Mouse (Mus musculus) forebrain, embryonic 13.5 days (tissue): ENCODE measurements around the gene Rint1. TPM values are rescaled to one million over a fixed set of nuclear protein-coding genes. Genes with fewer than 3 reads are reported as not detected.

Experiments used
- ATAC-seq: fragments of 200-750 bp; cut with Nextera tagmentation; 2 replicates; pipeline ENCODE4 v1.8.0; 2017
- H3K27ac ChIP-seq: fragments of 300-500 bp; sonication (generic); 2 replicates; pipeline ENCODE4 v1.5.1; 2015; ENCODE audit warnings: inconsistent platforms, mild to moderate bottlenecking, moderate library complexity
- H3K27me3 ChIP-seq: fragments of 300-500 bp; sonication (generic); 2 replicates; pipeline ENCODE4 v1.6.1; 2015; ENCODE audit warnings: mild to moderate bottlenecking, inconsistent platforms
- H3K36me3 ChIP-seq: fragments of 300-500 bp; sonication (generic); 2 replicates; pipeline ENCODE4 v1.6.1; 2015; ENCODE audit warnings: mild to moderate bottlenecking, inconsistent platforms; ENCODE audit not compliant: poor library complexity, severe bottlenecking
- H3K4me1 ChIP-seq: fragments of 300-500 bp; sonication (generic); 2 replicates; pipeline ENCODE4 v1.6.1; 2015; ENCODE audit warnings: inconsistent platforms
- H3K4me2 ChIP-seq: fragments of 300-500 bp; sonication (generic); 2 replicates; pipeline ENCODE4 v1.6.1; 2015; ENCODE audit warnings: inconsistent platforms, mild to moderate bottlenecking, moderate library complexity
- H3K4me3 ChIP-seq: fragments of 300-500 bp; sonication (generic); 2 replicates; pipeline ENCODE4 v1.5.1; 2015; ENCODE audit warnings: mild to moderate bottlenecking, inconsistent platforms
- H3K9ac ChIP-seq: fragments of 300-500 bp; sonication (generic); 2 replicates; pipeline ENCODE4 v1.6.1; 2015; ENCODE audit warnings: mild to moderate bottlenecking, inconsistent platforms
- H3K9me3 ChIP-seq: fragments of 300-500 bp; sonication (generic); replicated peaks from 2 replicates; pipeline ENCODE4 v1.6.1; 2016; ENCODE audit warnings: inconsistent platforms
- WGBS: fragments of 180-500 bp; shearing (Covaris S2); methylation state at CpG from one replicate; pipeline ENCODE4 v1.1.7; 2015; 5-methylcytosine and 5-hydroxymethylcytosine counted together
- polyA plus RNA-seq: library from polyadenylated mRNA; unstranded; fragments of >200 nt; fragmentation: Nextera tagmentation; extraction: Ambion mirVana; gene quantifications from 2 replicates; pipeline ENCODE4 v1.2.1, GENCODE M21; 2015

The Rint1 gene
- polyA plus RNA-seq, 1 experiment from 2014 or later: 34.8 TPM

- Histone ChIP-seq H3K4me3 (no peak overlapping the region), H3K9me3 (no peaks in the 10 kb centered on the region), H3K36me3 (peaks cover 83% of the 10 kb centered on the region), H3K27me3 (no peaks in the 10 kb centered on the region), H3K9ac (no peak overlapping the region), H3K27ac (no peak overlapping the region), H3K4me2 (no peak overlapping the region), H3K4me1 (no peaks in the 10 kb centered on the region)
- no peak for ATAC-seq
These were observed 69.7 kb downstream of the Rint1 start for GRCm38 (mm10) chr5:23857189-23857588.

- Histone ChIP-seq H3K4me3 (no peak overlapping the region), H3K27me3 (no peaks in the 10 kb centered on the region), H3K9me3 (no peaks in the 10 kb centered on the region), H3K4me2 (no peak overlapping the region), H3K9ac (no peak overlapping the region), H3K4me1 (no peaks in the 10 kb centered on the region), H3K27ac (no peak overlapping the region), H3K36me3 (peaks cover 75% of the 10 kb centered on the region)
- 87% methylated on average over 3 of the region's 3 CpGs for WGBS
- ATAC-seq: no peak
These were observed 70.5 kb downstream of the Rint1 start for GRCm38 (mm10) chr5:23858001-23858400.

GRCm38 (mm10) chr5:23858643-23859042, 71.1 kb downstream of the Rint1 start:
- H3K4me3 ChIP-seq: no peak overlapping the region
- no peak overlapping the region for H3K4me2 ChIP-seq
- no peak for ATAC-seq
- peaks cover 69% of the 10 kb centered on the region for H3K36me3 ChIP-seq
- H3K9ac ChIP-seq: no peak overlapping the region
- no peaks in the 10 kb centered on the region for H3K27me3 ChIP-seq
- H3K27ac ChIP-seq: no peak overlapping the region
- no peaks in the 10 kb centered on the region for H3K4me1 ChIP-seq
- H3K9me3 ChIP-seq: no peaks in the 10 kb centered on the region
- whole genome bisulfite sequencing: 78% methylated on average over 7 of the region's 7 CpGs

GRCm38 (mm10) chr5:23859087-23859718, 71.7 kb downstream of the Rint1 start:
- Histone ChIP-seq H3K27me3 (no peaks in the 10 kb centered on the region), H3K4me2 (no peak overlapping the region), H3K9ac (no peak overlapping the region), H3K36me3 (peaks cover 63% of the 10 kb centered on the region), H3K27ac (no peak overlapping the region), H3K4me1 (no peaks in the 10 kb centered on the region), H3K4me3 (no peak overlapping the region), H3K9me3 (no peaks in the 10 kb centered on the region)
- no peak for ATAC-seq
- WGBS: 91% methylated on average over 1 of the region's 1 CpGs

GRCm38 (mm10) chr5:23859896-23860295, 72.4 kb downstream of the Rint1 start:
- no peak overlapping the region for H3K4me2 ChIP-seq
- H3K36me3 ChIP-seq: peaks cover 56% of the 10 kb centered on the region
- no peaks in the 10 kb centered on the region for H3K27me3 ChIP-seq

GRCm38 (mm10) chr5:23861721-23862120, 74.2 kb downstream of the Rint1 start:
- ATAC-seq: no peak
- Histone ChIP-seq H3K9me3 (no peaks in the 10 kb centered on the region), H3K36me3 (peaks cover 38% of the 10 kb centered on the region), H3K9ac (no peak overlapping the region), H3K27me3 (no peaks in the 10 kb centered on the region), H3K4me2 (no peak overlapping the region), H3K4me1 (no peaks in the 10 kb centered on the region), H3K27ac (no peak overlapping the region), H3K4me3 (no peak overlapping the region)
- WGBS: 95% methylated on average over 9 of the region's 9 CpGs

More at GRCm38 (mm10) chr5:23859896-23860295, 72.4 kb downstream of the Rint1 start:
- Histone ChIP-seq H3K9ac (no peak overlapping the region), H3K4me1 (no peaks in the 10 kb centered on the region), H3K27ac (no peak overlapping the region), H3K4me3 (no peak overlapping the region), H3K9me3 (no peaks in the 10 kb centered on the region)
- 84% methylated on average over 5 of the region's 5 CpGs for WGBS
- no peak for ATAC-seq

- Histone ChIP-seq H3K27ac (no peak overlapping the region), H3K27me3 (no peaks in the 10 kb centered on the region), H3K9ac (no peak overlapping the region), H3K4me1 (no peaks in the 10 kb centered on the region), H3K36me3 (peaks cover 32% of the 10 kb centered on the region), H3K9me3 (no peaks in the 10 kb centered on the region), H3K4me3 (no peak overlapping the region), H3K4me2 (no peak overlapping the region)
- 83% methylated on average over 5 of the region's 5 CpGs for WGBS
- no peak for ATAC-seq
These were observed 74.8 kb downstream of the Rint1 start for GRCm38 (mm10) chr5:23862291-23862690.

- peaks cover 21% of the 10 kb centered on the region for H3K36me3 ChIP-seq
- H3K27ac ChIP-seq: no peak overlapping the region
- H3K9me3 ChIP-seq: no peaks in the 10 kb centered on the region
- ATAC-seq: no peak
- no peaks in the 10 kb centered on the region for H3K4me1 ChIP-seq
- H3K9ac ChIP-seq: no peak overlapping the region
- no peaks in the 10 kb centered on the region for H3K27me3 ChIP-seq
- H3K4me3 ChIP-seq: no peak overlapping the region
- 85% methylated on average over 7 of the region's 7 CpGs for WGBS
- H3K4me2 ChIP-seq: no peak overlapping the region
These were observed 75.9 kb downstream of the Rint1 start for GRCm38 (mm10) chr5:23863166-23864053.

- Histone ChIP-seq H3K9me3 (no peaks in the 10 kb centered on the region), H3K4me3 (no peak overlapping the region), H3K9ac (no peak overlapping the region), H3K36me3 (peaks cover 14% of the 10 kb centered on the region), H3K4me1 (no peaks in the 10 kb centered on the region), H3K4me2 (no peak overlapping the region), H3K27me3 (no peaks in the 10 kb centered on the region), H3K27ac (no peak overlapping the region)
- no peak for ATAC-seq
- 91% methylated on average over 13 of the region's 13 CpGs for WGBS
These were observed 76.8 kb downstream of the Rint1 start for GRCm38 (mm10) chr5:23864054-23864965.

GRCm38 (mm10) chr5:23865941-23866340, 78.4 kb downstream of the Rint1 start:
- Histone ChIP-seq H3K27ac (no peak overlapping the region), H3K9me3 (no peaks in the 10 kb centered on the region), H3K9ac (no peak overlapping the region), H3K4me1 (no peaks in the 10 kb centered on the region), H3K36me3 (no peaks in the 10 kb centered on the region), H3K4me3 (no peak overlapping the region), H3K27me3 (no peaks in the 10 kb centered on the region), H3K4me2 (no peak overlapping the region)
- WGBS: 78% methylated on average over 5 of the region's 5 CpGs
- no peak for ATAC-seq
